Mouse (Mus musculus) ES-E14 (cell line): Measurements from ENCODE around the gene Zdhhc14.

Source experiments
- HCFC1 ChIP-seq: IDR thresholded peaks from 2 replicates; pipeline ENCODE4 v1.6.1; 2012; ENCODE audit warnings: low read length, inconsistent platforms, borderline replicate concordance; ENCODE audit not compliant: insufficient read depth
- MAFK ChIP-seq: IDR thresholded peaks from 2 replicates; pipeline ENCODE4 v1.6.1; 2014; ENCODE audit warnings: mild to moderate bottlenecking, low read depth, low read length, inconsistent platforms; ENCODE audit not compliant: insufficient read depth
- ZC3H11A ChIP-seq: IDR thresholded peaks from 2 replicates; pipeline ENCODE4 v1.6.1; 2012; ENCODE audit warnings: low read depth, mild to moderate bottlenecking, inconsistent platforms, low read length, borderline replicate concordance
- ZNF384 ChIP-seq: IDR thresholded peaks from 2 replicates; pipeline ENCODE4 v1.6.1; 2012; ENCODE audit warnings: low read depth, low read length, inconsistent platforms

DNA sequence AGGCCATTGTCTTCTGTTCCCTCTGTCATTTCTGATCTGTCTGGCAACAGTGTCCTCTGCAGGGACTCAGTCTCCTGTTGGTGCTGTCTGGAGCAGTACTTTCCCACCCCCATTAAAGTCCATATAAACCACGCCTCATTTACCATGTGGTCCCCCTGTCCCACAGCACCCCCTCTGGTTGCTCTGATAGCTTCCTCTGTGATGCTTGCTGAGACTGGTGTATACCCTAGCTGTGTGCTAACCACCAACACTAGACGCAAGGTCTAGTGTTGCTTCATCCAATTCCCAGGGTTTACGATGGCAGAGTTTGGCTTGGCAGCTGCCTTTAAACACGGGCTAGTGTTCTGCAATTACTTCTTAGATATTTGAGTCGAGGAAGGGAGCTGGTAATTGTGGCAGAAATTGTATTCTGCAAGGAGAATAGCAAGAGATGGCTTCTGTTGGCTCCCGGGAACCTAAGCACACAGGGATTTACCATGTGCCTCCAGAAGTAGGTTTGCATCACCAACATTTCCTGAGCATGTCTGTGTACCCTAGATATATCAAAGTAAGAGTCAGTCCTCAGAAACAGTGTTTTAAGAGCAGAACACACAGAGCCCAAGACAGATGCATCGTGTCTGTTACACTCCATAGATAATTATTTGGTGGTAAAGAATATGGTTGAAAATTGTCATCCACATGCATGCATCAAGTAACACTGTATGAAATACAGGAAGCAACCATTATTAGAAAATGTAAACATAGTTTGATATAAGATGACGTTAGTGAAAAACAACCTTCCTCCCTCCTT, 198.6 kb downstream of the Zdhhc14 start:
- TF ChIP-seq HCFC1 (no peak), ZC3H11A (no peak), ZNF384 (no peak), MAFK (no peak)
